Mouse (Mus musculus): ENCODE measurements at regions not wholly inside any gene's neighbourhood (a gene's known extent, or its start where the extent isn't known, plus 50 kb on each side); places are given as distances from the start of the nearest gene placed in this dataset.

DNA sequence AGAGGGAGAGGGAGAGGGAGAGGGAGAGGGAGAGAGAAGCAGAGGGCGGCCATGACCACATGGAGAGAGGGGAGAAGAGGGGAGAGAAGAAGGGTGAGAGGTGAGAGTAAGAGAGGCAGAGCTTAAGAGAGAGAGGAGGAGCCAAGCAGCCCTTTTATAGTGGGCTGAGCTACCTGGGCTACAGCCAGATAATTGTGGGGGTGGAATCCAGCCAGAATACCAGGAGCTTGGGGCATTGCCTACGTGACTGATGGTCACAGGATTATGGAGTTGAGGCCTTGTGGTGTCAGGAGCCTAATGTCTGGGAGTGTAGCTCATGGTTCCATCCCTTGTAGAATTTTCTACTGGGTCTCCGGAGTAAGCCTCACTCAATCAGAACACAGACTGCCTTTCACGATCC, 83.1 kb upstream of the Sv2c start:
- WGBS, result 80% methylated on average over 4 of the region's 4 CpGs
- no peaks in the 10 kb centered on the region for H3K9me3 ChIP-seq (ENCODE audit: control insufficient read depth, low read length)
- ATAC-seq (ENCODE audit: low FRiP score), result no peak

DNA sequence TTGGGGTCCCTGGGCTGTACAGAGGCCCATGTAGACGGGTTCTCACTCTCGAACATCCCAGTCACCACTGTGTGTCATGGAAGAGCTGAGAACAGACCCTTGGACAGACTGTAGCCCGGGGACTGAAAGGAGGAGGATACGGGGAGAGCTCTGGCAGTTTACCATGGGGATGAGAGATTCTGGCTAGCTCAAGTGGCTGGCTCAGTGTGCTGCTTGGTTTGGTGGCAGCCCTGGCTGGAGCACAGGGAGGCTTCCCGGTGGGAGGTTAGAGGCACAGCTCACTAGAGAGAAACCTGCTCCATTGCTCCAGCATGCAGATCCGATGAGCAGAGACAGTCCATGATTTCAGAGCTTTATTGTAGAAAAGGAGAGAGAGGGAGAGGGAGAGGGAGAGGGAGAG, 82.7 kb upstream of the Sv2c start:
- H3K36me3 ChIP-seq (ENCODE audit: control insufficient read depth, insufficient read depth, low read length), result no peaks in the 10 kb centered on the region
- no peak overlapping the region for H3K9ac ChIP-seq (ENCODE audit: low read length)
- H3K4me3 ChIP-seq (ENCODE audit: low read depth, low read length), result no peak overlapping the region
- DNase-seq (ENCODE audit: low spot score, missing footprints) (no peak), ATAC-seq (ENCODE audit: low FRiP score) (no peak)
- H3K27me3 ChIP-seq (ENCODE audit: control insufficient read depth, insufficient read depth, low read length), result no peaks in the 10 kb centered on the region
- no peak overlapping the region for H3K4me2 ChIP-seq
- WGBS, result 71% methylated on average over 6 of the region's 6 CpGs
- H3K4me1 ChIP-seq (ENCODE audit: control insufficient read depth, insufficient read depth, low read length), result no peaks in the 10 kb centered on the region
- H3K27ac ChIP-seq (ENCODE audit: low read depth, low read length), result no peak overlapping the region
- no peaks in the 10 kb centered on the region for H3K9me3 ChIP-seq (ENCODE audit: control insufficient read depth, low read length)

More for the DNA sequence above, 83.1 kb upstream of the Sv2c start:
- no peak for DNase-seq (ENCODE audit: low spot score, missing footprints)
- H3K4me2 ChIP-seq, result no peak overlapping the region
- H3K27ac ChIP-seq (ENCODE audit: low read depth, low read length), result no peak overlapping the region
- no peak overlapping the region for H3K4me3 ChIP-seq (ENCODE audit: low read depth, low read length)
- no peaks in the 10 kb centered on the region for H3K4me1 ChIP-seq (ENCODE audit: control insufficient read depth, insufficient read depth, low read length)
- no peaks in the 10 kb centered on the region for H3K36me3 ChIP-seq (ENCODE audit: control insufficient read depth, insufficient read depth, low read length)
- H3K27me3 ChIP-seq (ENCODE audit: control insufficient read depth, insufficient read depth, low read length), result no peaks in the 10 kb centered on the region
- H3K9ac ChIP-seq (ENCODE audit: low read length), result no peak overlapping the region

DNA sequence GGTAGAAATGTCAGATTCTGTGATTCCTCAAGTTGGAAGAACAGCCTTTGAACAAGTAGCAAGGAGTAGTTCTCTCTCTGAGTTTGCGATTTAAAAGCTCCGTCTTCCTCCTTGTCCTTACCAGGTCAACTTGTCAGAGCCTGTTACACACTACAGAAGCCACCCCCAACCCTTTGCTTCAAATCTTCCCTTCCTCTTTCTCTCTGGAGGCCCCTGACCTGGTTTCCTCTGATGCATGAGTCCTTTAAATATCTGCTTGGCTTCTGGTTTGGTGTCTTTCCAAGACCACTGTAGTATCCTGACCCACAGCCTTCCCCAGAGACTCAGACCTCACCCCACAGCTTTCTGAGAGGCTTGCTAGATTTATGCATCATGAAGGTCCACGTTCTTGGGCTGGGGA, 73.7 kb upstream of the Sv2c start:
- Histone ChIP-seq H3K9me3 (ENCODE audit: control insufficient read depth, low read length) (no peaks in the 10 kb centered on the region), H3K4me2 (no peak overlapping the region), H3K36me3 (ENCODE audit: control insufficient read depth, insufficient read depth, low read length) (no peaks in the 10 kb centered on the region), H3K27ac (ENCODE audit: low read depth, low read length) (no peak overlapping the region), H3K4me1 (ENCODE audit: control insufficient read depth, insufficient read depth, low read length) (no peaks in the 10 kb centered on the region), H3K4me3 (ENCODE audit: low read depth, low read length) (no peak overlapping the region), H3K27me3 (ENCODE audit: control insufficient read depth, insufficient read depth, low read length) (no peaks in the 10 kb centered on the region), H3K9ac (ENCODE audit: low read length) (no peak overlapping the region)
- no peak for ATAC-seq (ENCODE audit: low FRiP score)
- WGBS, result 79% methylated on average over 3 of the region's 3 CpGs
- DNase-seq (ENCODE audit: low spot score, missing footprints), result no peak

DNA sequence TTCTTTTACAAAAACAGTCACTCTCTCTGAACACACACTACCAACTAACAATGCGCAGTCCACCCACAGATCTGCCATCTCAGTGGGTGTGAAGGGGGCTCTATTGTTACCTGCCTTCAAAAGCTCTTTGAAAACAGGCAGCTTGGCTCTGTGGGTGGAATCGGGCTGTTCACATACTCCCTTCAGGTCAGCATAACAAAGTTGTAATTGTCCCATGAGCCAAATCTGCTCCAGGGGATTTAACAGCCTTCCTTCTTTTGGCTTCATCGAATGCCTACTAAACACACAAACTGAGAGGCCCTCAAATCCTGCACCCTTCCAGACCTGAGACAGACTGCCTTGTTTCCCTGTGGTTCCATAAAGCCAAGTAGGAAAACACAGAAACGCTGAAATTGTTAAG, 56.2 kb upstream of the Sv2c start:
- Histone ChIP-seq H3K36me3 (ENCODE audit: control insufficient read depth, insufficient read depth, low read length) (no peaks in the 10 kb centered on the region), H3K9ac (ENCODE audit: low read length) (no peak overlapping the region), H3K9me3 (ENCODE audit: control insufficient read depth, low read length) (no peaks in the 10 kb centered on the region), H3K4me2 (no peak overlapping the region), H3K27ac (ENCODE audit: low read depth, low read length) (no peak overlapping the region), H3K4me1 (ENCODE audit: control insufficient read depth, insufficient read depth, low read length) (no peaks in the 10 kb centered on the region; the same call in 1 of the 2 replicates), H3K27me3 (ENCODE audit: control insufficient read depth, insufficient read depth, low read length) (no peaks in the 10 kb centered on the region), H3K4me3 (ENCODE audit: low read depth, low read length) (no peak overlapping the region)
- 18% methylated on average over 4 of the region's 4 CpGs for WGBS
- ATAC-seq (ENCODE audit: low FRiP score), result 0 out of 2 replicates have a peak, but pooled peaks have one; percentile 40
- peak; percentile 85 for DNase-seq (ENCODE audit: low spot score, missing footprints)
